Mouse (Mus musculus): ENCODE results near the gene Bri3. TPM values are rescaled to one million over a fixed set of nuclear protein-coding genes. Genes with fewer than 3 reads are reported as not detected.

Gene Bri3
- total RNA-seq, 2 experiments from 2014 or later: 68.9 to 72.5 TPM

- intact Hi-C loops (cut with DNase I): no loop called here
- no peak for DNase-seq
Observed at GRCm38 (mm10) chr5:144231410-144231809, 12.8 kb upstream of the Bri3 start.

DNA sequence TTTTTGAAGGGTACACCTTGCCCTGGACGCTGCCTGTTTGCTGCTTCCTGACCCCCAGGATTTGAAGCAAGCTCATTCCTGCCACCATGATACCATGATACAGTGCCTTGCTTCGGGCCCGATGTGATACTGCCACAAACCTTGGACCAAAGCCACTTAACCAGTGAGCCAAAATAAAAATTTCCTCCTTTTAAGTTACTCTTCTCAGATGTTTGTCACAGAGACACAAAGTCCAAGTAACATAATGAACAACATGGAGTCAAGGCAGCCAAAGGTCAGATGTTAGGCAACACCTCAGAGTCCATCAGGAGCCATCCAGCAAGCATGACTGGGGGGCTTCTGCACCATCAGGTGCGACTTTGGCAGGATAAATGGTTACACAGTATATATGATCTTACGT lies 11.7 kb upstream of the Bri3 start:
- no peak for DNase-seq
- intact Hi-C loops (cut with DNase I): no loop called here

- intact Hi-C loops (cut with DNase I): no loop called here
- DNase-seq: no peak
Observed at GRCm38 (mm10) chr5:144234222-144234621, 10.0 kb upstream of the Bri3 start.

GRCm38 (mm10) chr5:144234714-144235113 lies 9.5 kb upstream of the Bri3 start:
- DNase-seq: no peak
- intact Hi-C loops (cut with DNase I): no loop called here

GRCm38 (mm10) chr5:144238969-144239368 lies 5.3 kb upstream of the Bri3 start:
- intact Hi-C loops (cut with DNase I): no loop called here
- no peak for DNase-seq

- DNase-seq: no peak
- intact Hi-C loops (cut with DNase I): no loop called here
Observed at GRCm38 (mm10) chr5:144245592-144245991, 1.4 kb downstream of the Bri3 start.

DNA sequence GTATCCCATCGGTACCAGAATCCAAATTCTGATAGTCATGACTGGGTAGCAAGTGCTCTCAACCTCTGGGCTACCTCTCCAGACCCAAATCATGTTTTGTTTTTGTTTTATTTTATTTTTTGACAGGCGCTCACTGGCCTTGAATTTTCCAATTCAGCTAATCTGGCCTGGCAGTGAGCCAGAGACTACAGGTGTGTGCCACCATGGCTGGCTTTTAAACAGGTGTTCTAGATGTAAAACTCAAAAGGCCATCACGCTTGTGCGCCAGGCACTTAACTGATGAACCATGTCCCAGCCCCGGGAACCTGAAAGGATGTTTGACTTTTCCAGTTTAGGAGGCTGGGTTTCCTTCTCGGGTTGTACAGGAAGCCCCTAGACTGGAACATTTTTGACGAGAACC lies 2.4 kb downstream of the Bri3 start:
- intact Hi-C loops (cut with DNase I): no loop called here
- DNase-seq: no peak

DNA sequence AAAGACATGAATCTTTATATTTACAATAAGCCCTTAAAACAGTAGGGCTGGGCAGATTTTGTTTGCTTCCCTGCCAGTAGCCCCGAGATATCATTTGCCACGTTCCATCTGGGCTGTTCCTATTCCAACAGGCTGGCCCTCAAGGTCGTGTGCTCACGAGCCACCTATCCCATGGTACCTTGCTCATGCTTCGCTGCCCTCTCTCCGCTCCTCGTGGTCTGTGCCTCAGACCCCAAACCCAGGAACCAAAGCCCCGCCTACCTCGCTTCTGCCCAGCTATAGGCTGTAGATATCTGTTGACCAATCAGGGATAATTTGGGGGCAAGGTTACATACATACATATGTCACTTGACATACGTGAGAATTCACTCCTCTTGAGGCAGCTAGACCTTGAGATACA lies 3.1 kb downstream of the Bri3 start:
- DNase-seq: no peak

GRCm38 (mm10) chr5:144247906-144248585 lies 3.8 kb downstream of the Bri3 start:
- intact Hi-C loops (cut with DNase I): no loop called here

More for the DNA sequence above, 3.1 kb downstream of the Bri3 start:
- intact Hi-C loops (cut with DNase I): no loop called here

GRCm38 (mm10) chr5:144249871-144250270 lies 5.6 kb downstream of the Bri3 start:
- intact Hi-C loops (cut with DNase I): no loop called here
- DNase-seq: no peak

More at GRCm38 (mm10) chr5:144247906-144248585, 3.8 kb downstream of the Bri3 start:
- no peak for DNase-seq

GRCm38 (mm10) chr5:144251876-144252577 lies 7.8 kb downstream of the Bri3 start:
- no peak for DNase-seq
- intact Hi-C loops (cut with DNase I): no loop called here

DNA sequence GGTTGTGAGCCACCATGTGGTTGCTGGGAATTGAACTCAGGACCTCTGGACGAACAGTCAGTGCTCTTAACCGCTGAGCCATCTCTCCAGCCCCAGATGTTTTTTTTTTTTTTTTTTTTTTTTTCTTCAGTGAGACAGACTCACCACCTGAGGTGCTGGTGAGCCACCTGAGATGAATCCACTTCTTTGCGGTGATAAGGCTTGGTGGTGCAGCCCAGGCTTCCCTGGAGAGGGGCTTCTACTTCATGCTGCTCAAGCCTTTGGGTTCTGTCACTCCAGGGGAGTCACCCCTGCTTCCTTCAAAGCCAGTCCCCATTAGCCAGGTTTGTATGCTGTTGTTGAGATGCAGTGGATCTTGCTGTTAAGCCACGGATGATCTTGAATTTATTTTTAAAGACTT lies 9.0 kb downstream of the Bri3 start:
- DNase-seq: no peak
- intact Hi-C loops (cut with DNase I): no loop called here

- intact Hi-C loops (cut with DNase I): no loop called here
- DNase-seq: peak; percentile 22
Observed at GRCm38 (mm10) chr5:144254122-144254810, 10.0 kb downstream of the Bri3 start.

DNA sequence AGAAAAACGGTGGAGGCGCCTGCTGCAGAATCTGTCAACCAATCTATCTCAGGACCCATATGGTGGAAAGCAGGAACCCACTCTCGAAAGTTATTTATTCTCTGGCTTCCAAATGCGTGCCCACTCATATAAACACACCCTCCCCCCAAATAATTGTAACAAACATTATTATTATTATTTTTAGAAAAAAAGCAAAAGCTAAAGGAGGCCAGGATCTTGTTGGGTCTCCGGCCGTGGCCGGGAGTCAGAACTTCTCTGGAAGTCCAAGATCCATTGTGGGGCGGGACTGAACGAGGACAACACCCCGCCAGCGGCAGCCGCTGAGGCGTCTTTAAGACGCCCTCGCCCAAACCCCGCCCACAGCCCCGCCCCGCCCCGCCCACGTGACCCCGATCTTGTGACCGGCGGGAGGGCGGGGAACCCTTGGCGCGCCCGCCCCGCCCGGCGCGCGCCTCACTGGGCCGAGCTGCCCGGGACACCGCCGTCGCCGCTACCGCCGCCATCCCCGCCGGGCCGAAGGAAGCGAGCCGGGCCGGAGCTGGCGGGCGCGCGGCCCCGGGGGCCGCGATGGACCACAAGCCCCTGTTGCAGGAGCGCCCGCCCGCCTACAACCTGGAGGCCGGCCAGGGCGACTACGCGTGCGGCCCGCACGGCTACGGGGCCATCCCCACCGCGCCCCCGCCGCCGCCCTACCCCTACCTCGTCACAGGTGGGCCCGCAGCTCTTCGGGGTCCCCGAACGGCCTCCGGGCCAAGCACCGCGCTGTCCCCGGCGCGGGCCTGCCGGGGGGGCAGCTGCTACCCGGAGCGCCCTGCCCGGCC lies 10.8 kb downstream of the Bri3 start:
- intact Hi-C loops (cut with DNase I): no loop called here

DNA sequence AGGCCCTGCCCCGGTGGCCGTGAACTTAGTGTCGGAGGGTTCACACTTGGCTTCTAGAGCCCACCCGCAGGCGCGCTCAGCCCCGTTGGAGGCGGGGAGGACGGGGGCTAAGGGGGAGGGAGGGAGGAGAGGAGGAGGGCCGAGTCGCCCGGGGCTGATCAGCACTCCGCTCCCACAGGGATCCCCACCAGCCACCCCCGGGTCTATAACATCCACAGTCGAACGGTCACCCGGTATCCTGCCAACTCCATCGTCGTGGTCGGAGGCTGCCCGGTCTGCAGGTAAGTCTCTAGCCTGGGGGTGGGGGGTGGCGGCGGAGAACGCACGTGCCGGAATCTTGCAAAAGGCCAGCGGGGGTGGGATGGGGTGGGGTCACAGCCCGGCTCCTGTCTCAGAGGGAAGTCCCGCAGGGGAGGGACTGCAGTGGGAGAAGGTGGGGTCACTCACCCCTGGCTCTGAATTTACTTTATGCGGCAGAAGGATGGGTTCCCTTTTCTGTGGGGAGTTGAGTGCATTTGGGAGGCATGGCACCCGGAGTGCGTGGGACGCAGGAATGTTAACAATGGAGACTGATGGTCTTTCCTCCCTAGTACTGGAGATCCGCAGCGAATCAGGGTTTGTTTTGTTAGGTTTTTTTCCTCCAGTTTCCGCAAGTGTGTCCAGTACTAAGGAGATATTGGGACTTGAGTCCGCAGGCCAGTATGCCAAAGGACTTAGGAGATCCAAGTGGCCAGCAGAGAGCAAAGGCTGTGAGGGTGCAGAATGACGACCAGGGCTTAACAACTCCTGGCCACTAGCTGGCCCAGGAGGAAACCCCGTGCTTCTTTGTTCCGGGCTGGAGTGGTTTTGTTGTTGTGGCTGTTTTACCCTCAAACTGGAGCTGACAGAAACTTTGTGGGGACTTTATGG lies 11.6 kb downstream of the Bri3 start:
- intact Hi-C loops (cut with DNase I): no loop called here
- DNase-seq: peak; percentile 46

More for the DNA sequence above, 10.8 kb downstream of the Bri3 start:
- peak; percentile 83 for DNase-seq

DNA sequence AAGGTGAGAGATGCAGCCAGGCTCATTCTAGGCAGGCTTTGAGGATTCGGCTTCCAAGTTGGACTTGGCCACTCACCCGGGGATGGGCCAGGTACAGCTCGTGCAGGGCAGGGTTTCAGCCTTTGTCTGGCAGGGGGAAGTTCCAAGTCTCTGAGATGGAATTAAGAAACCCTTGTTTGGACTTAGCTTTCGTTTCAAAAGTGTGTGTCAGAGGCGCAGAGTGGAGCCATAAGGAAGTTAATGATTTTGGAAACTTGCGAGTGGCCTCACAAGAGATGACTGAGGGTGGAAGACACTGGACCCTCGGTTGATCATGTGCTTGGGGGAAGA lies 12.3 kb downstream of the Bri3 start:
- no peak for DNase-seq
- intact Hi-C loops (cut with DNase I): no loop called here

DNA sequence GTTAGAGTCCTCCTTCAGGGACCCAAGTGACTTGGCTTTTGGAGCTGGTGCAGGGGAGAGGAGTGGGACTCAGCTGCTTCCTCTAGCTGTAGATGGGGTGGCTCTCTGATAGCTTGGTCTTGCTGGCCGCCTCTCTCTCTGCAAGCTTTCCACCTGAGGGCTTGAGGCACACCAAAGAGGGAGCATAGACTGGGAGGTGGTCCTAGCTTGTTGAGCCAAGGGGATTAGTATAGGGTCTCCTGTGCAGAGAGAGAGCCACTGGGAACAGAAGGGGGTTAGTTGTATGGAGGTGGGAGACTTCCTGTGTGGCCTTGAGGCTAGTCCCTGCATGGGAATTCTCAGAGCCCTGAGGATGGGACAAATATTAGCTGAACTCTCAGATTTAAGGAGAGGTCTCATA lies 12.7 kb downstream of the Bri3 start:
- intact Hi-C loops (cut with DNase I): no loop called here
- DNase-seq: no peak

- DNase-seq: no peak
- intact Hi-C loops (cut with DNase I): no loop called here
Observed at GRCm38 (mm10) chr5:144257451-144258110, 13.3 kb downstream of the Bri3 start.

DNA sequence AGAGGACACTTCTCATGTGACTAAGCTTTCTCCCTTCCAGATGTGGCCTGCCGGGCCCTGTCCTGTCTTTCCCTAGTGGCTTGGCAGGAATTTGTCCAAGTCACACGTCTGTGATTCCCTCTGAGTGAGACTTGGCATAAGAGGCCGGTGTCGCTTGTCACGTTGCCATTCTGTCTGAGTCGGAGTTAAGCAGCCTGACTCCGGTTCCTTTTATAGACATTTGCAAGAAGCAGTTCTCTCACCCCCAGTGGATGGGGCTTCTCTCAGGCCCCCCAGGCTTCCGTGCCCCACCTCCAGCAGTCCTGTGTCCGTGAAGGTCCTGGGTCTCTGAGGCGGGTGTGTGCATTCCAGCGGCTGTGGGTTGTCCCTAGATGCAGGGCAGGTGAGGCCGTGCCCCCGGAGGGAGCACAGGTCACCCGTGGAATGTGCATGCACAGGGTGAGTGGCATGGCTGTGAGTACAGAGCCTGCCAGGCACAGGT lies 13.9 kb downstream of the Bri3 start:
- intact Hi-C loops (cut with DNase I): no loop called here
- peak; percentile 29 for DNase-seq

Measured in left cerebral cortex, postnatal 4 days (tissue).